Mouse (Mus musculus): Measurements from ENCODE around the gene Psat1. TPM values are rescaled to one million over a fixed set of nuclear protein-coding genes. Genes with fewer than 3 reads are reported as not detected.

The Psat1 gene
- polyA plus RNA-seq, 1 experiment from 2014 or later = 116 TPM

GRCm38 (mm10) chr19:15965082-15965481 lies 17.9 kb upstream of the Psat1 start:
- no peak overlapping the region for H3K4me2 ChIP-seq (replicated peaks; ENCODE audit: low read depth, low read length)
- H3K27me3 ChIP-seq (ENCODE audit: control insufficient read depth, insufficient read depth, low read length) = no peaks in the 10 kb centered on the region
- no peaks in the 10 kb centered on the region for H3K4me1 ChIP-seq (ENCODE audit: control insufficient read depth, insufficient read depth, low read length)
- H3K36me3 ChIP-seq (ENCODE audit: control insufficient read depth, insufficient read depth, low read length) = peaks cover 52% of the 10 kb centered on the region
- no peak overlapping the region for H3K4me3 ChIP-seq (ENCODE audit: low read length)
- H3K27ac ChIP-seq (ENCODE audit: low read depth, low read length) = no peak overlapping the region
- 55% methylated on average over 3 of the region's 3 CpGs for WGBS
- no peak overlapping the region for H3K9ac ChIP-seq (ENCODE audit: low read depth, low read length)
- peak; percentile 57; the same call in 1 of the 2 replicates for ATAC-seq (ENCODE audit: low FRiP score, low TSS enrichment)
- no peaks in the 10 kb centered on the region for H3K9me3 ChIP-seq (ENCODE audit: control insufficient read depth, low read length)

- Histone ChIP-seq H3K4me2 (replicated peaks; ENCODE audit: low read depth, low read length) (no peak overlapping the region), H3K4me3 (ENCODE audit: low read length) (no peak overlapping the region), H3K36me3 (ENCODE audit: control insufficient read depth, insufficient read depth, low read length) (peaks cover 50% of the 10 kb centered on the region), H3K9me3 (ENCODE audit: control insufficient read depth, low read length) (no peaks in the 10 kb centered on the region), H3K9ac (ENCODE audit: low read depth, low read length) (no peak overlapping the region), H3K27ac (ENCODE audit: low read depth, low read length) (no peak overlapping the region), H3K27me3 (ENCODE audit: control insufficient read depth, insufficient read depth, low read length) (no peaks in the 10 kb centered on the region), H3K4me1 (ENCODE audit: control insufficient read depth, insufficient read depth, low read length) (no peaks in the 10 kb centered on the region)
- 93% methylated on average over 7 of the region's 7 CpGs for WGBS
- ATAC-seq (ENCODE audit: low FRiP score, low TSS enrichment) = no peak
Measured at GRCm38 (mm10) chr19:15964533-15964932, 17.4 kb upstream of the Psat1 start.

GRCm38 (mm10) chr19:15963011-15963695 lies 16.0 kb upstream of the Psat1 start:
- H3K9me3 ChIP-seq (ENCODE audit: control insufficient read depth, low read length) = no peaks in the 10 kb centered on the region
- peaks cover 46% of the 10 kb centered on the region; the same call in 1 of the 2 replicates for H3K36me3 ChIP-seq (ENCODE audit: control insufficient read depth, insufficient read depth, low read length)
- no peaks in the 10 kb centered on the region for H3K4me1 ChIP-seq (ENCODE audit: control insufficient read depth, insufficient read depth, low read length)

GRCm38 (mm10) chr19:15962313-15962712 lies 15.2 kb upstream of the Psat1 start:
- Histone ChIP-seq H3K4me3 (ENCODE audit: low read length) (no peak overlapping the region), H3K27me3 (ENCODE audit: control insufficient read depth, insufficient read depth, low read length) (no peaks in the 10 kb centered on the region), H3K27ac (ENCODE audit: low read depth, low read length) (no peak overlapping the region), H3K4me2 (replicated peaks; ENCODE audit: low read depth, low read length) (no peak overlapping the region), H3K9me3 (ENCODE audit: control insufficient read depth, low read length) (no peaks in the 10 kb centered on the region), H3K9ac (ENCODE audit: low read depth, low read length) (no peak overlapping the region), H3K36me3 (ENCODE audit: control insufficient read depth, insufficient read depth, low read length) (peaks cover 42% of the 10 kb centered on the region; the same call in 1 of the 2 replicates), H3K4me1 (ENCODE audit: control insufficient read depth, insufficient read depth, low read length) (no peaks in the 10 kb centered on the region)
- 84% methylated on average over 13 of the region's 13 CpGs for WGBS
- ATAC-seq (ENCODE audit: low FRiP score, low TSS enrichment) = no peak

More at GRCm38 (mm10) chr19:15963011-15963695, 16.0 kb upstream of the Psat1 start:
- Histone ChIP-seq H3K4me3 (ENCODE audit: low read length) (no peak overlapping the region), H3K27ac (ENCODE audit: low read depth, low read length) (no peak overlapping the region), H3K9ac (ENCODE audit: low read depth, low read length) (no peak overlapping the region), H3K4me2 (replicated peaks; ENCODE audit: low read depth, low read length) (no peak overlapping the region), H3K27me3 (ENCODE audit: control insufficient read depth, insufficient read depth, low read length) (no peaks in the 10 kb centered on the region)
- 80% methylated on average over 17 of the region's 17 CpGs for WGBS
- no peak for ATAC-seq (ENCODE audit: low FRiP score, low TSS enrichment)

GRCm38 (mm10) chr19:15950225-15950624 lies 3.1 kb upstream of the Psat1 start:
- H3K4me3 ChIP-seq (ENCODE audit: low read length) = no peak overlapping the region
- no peak overlapping the region for H3K27ac ChIP-seq (ENCODE audit: low read depth, low read length)
- no peaks in the 10 kb centered on the region for H3K4me1 ChIP-seq (ENCODE audit: control insufficient read depth, insufficient read depth, low read length)
- no peaks in the 10 kb centered on the region for H3K27me3 ChIP-seq (ENCODE audit: control insufficient read depth, insufficient read depth, low read length)
- ATAC-seq (ENCODE audit: low FRiP score, low TSS enrichment) = 0 out of 2 replicates have a peak, but pooled peaks have one; percentile 7
- no peak overlapping the region for H3K4me2 ChIP-seq (replicated peaks; ENCODE audit: low read depth, low read length)
- H3K9me3 ChIP-seq (ENCODE audit: control insufficient read depth, low read length) = no peaks in the 10 kb centered on the region
- peaks cover 6% of the 10 kb centered on the region; the same call in 1 of the 2 replicates for H3K36me3 ChIP-seq (ENCODE audit: control insufficient read depth, insufficient read depth, low read length)
- no peak overlapping the region for H3K9ac ChIP-seq (ENCODE audit: low read depth, low read length)
- WGBS = 66% methylated on average over 3 of the region's 3 CpGs

GRCm38 (mm10) chr19:15948867-15949266 lies 1.7 kb upstream of the Psat1 start:
- Histone ChIP-seq H3K27ac (ENCODE audit: low read depth, low read length) (no peak overlapping the region), H3K4me3 (ENCODE audit: low read length) (no peak overlapping the region), H3K9me3 (ENCODE audit: control insufficient read depth, low read length) (no peaks in the 10 kb centered on the region), H3K27me3 (ENCODE audit: control insufficient read depth, insufficient read depth, low read length) (no peaks in the 10 kb centered on the region), H3K36me3 (ENCODE audit: control insufficient read depth, insufficient read depth, low read length) (no peaks in the 10 kb centered on the region), H3K4me1 (ENCODE audit: control insufficient read depth, insufficient read depth, low read length) (no peaks in the 10 kb centered on the region), H3K4me2 (replicated peaks; ENCODE audit: low read depth, low read length) (no peak overlapping the region), H3K9ac (ENCODE audit: low read depth, low read length) (no peak overlapping the region)
- ATAC-seq (ENCODE audit: low FRiP score, low TSS enrichment) = no peak
- WGBS = 83% methylated on average over 1 of the region's 1 CpGs

- Histone ChIP-seq H3K27ac (ENCODE audit: low read depth, low read length) (no peak overlapping the region), H3K9me3 (ENCODE audit: control insufficient read depth, low read length) (no peaks in the 10 kb centered on the region), H3K4me2 (replicated peaks; ENCODE audit: low read depth, low read length) (no peak overlapping the region), H3K4me3 (ENCODE audit: low read length) (no peak overlapping the region), H3K9ac (ENCODE audit: low read depth, low read length) (no peak overlapping the region), H3K4me1 (ENCODE audit: control insufficient read depth, insufficient read depth, low read length) (no peaks in the 10 kb centered on the region), H3K27me3 (ENCODE audit: control insufficient read depth, insufficient read depth, low read length) (no peaks in the 10 kb centered on the region), H3K36me3 (ENCODE audit: control insufficient read depth, insufficient read depth, low read length) (no peaks in the 10 kb centered on the region)
- ATAC-seq (ENCODE audit: low FRiP score, low TSS enrichment) = no peak
- 90% methylated on average over 7 of the region's 7 CpGs for WGBS
Measured at GRCm38 (mm10) chr19:15948426-15948825, 1.3 kb upstream of the Psat1 start.

GRCm38 (mm10) chr19:15946663-15947062 lies 474 bp downstream of the Psat1 start:
- Histone ChIP-seq H3K27me3 (ENCODE audit: control insufficient read depth, insufficient read depth, low read length) (no peaks in the 10 kb centered on the region), H3K4me2 (replicated peaks; ENCODE audit: low read depth, low read length) (no peak overlapping the region), H3K36me3 (ENCODE audit: control insufficient read depth, insufficient read depth, low read length) (no peaks in the 10 kb centered on the region), H3K9ac (ENCODE audit: low read depth, low read length) (no peak overlapping the region), H3K4me3 (ENCODE audit: low read length) (no peak overlapping the region), H3K27ac (ENCODE audit: low read depth, low read length) (peak overlapping the region; percentile 51; the same call in 1 of the 2 replicates), H3K4me1 (ENCODE audit: control insufficient read depth, insufficient read depth, low read length) (no peaks in the 10 kb centered on the region), H3K9me3 (ENCODE audit: control insufficient read depth, low read length) (no peaks in the 10 kb centered on the region)
- WGBS = 61% methylated on average over 10 of the region's 10 CpGs
- ATAC-seq (ENCODE audit: low FRiP score, low TSS enrichment) = peak; percentile 83

- Histone ChIP-seq H3K4me3 (ENCODE audit: low read length) (no peak overlapping the region), H3K9me3 (ENCODE audit: control insufficient read depth, low read length) (no peaks in the 10 kb centered on the region), H3K36me3 (ENCODE audit: control insufficient read depth, insufficient read depth, low read length) (no peaks in the 10 kb centered on the region), H3K9ac (ENCODE audit: low read depth, low read length) (no peak overlapping the region), H3K27ac (ENCODE audit: low read depth, low read length) (no peak overlapping the region), H3K27me3 (ENCODE audit: control insufficient read depth, insufficient read depth, low read length) (no peaks in the 10 kb centered on the region), H3K4me1 (ENCODE audit: control insufficient read depth, insufficient read depth, low read length) (no peaks in the 10 kb centered on the region), H3K4me2 (replicated peaks; ENCODE audit: low read depth, low read length) (no peak overlapping the region)
- 82% methylated on average over 7 of the region's 7 CpGs for WGBS
- ATAC-seq (ENCODE audit: low FRiP score, low TSS enrichment) = no peak
Measured at GRCm38 (mm10) chr19:15943117-15943423, 4.1 kb downstream of the Psat1 start.

All from kidney, embryonic 14.5 days (tissue).